Mouse (Mus musculus): ENCODE results near the gene Gm3685. TPM values are rescaled to one million over a fixed set of nuclear protein-coding genes. Genes with fewer than 3 reads are reported as not detected.
"Not testable (repeated sequence)": the region's sequence is repeated elsewhere in the genome, so short reads cannot be mapped to it uniquely, and the experiment has no call there.

Gm3685 gene
- not detected in 2 replicates for polyA plus RNA-seq (2012; ENCODE audit: insufficient read depth, low replicate concordance)

DNA sequence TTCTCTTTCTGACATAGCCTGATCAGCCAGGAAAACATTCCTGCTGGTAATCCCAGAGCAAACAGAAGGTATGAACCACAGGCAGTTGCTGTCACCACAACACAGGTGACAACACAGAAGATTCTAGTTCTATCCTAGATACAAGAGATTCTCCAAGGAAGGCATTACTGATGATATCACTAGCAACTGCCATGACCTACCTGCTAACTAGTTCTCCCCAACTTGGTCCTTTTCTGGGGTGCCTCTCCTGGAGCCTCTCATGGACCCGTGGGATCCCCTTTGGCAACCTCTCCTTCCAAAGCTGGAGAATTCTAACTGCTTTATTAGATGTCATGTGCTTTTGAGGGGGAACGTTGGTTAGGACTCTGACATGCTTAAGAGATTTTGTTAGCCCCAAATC is at the start of gene Gm3685:
Gm3685 (minus strand) TSS at position 101 of the 400 bp plus-strand sequence.
- not testable (repeated sequence) for H3K27me3 ChIP-seq (replicated peaks); H3K4me3 ChIP-seq (replicated peaks); H3K36me3 ChIP-seq (replicated peaks; ENCODE audit: low read length); H3K9me3 ChIP-seq; H3K4me1 ChIP-seq

DNA sequence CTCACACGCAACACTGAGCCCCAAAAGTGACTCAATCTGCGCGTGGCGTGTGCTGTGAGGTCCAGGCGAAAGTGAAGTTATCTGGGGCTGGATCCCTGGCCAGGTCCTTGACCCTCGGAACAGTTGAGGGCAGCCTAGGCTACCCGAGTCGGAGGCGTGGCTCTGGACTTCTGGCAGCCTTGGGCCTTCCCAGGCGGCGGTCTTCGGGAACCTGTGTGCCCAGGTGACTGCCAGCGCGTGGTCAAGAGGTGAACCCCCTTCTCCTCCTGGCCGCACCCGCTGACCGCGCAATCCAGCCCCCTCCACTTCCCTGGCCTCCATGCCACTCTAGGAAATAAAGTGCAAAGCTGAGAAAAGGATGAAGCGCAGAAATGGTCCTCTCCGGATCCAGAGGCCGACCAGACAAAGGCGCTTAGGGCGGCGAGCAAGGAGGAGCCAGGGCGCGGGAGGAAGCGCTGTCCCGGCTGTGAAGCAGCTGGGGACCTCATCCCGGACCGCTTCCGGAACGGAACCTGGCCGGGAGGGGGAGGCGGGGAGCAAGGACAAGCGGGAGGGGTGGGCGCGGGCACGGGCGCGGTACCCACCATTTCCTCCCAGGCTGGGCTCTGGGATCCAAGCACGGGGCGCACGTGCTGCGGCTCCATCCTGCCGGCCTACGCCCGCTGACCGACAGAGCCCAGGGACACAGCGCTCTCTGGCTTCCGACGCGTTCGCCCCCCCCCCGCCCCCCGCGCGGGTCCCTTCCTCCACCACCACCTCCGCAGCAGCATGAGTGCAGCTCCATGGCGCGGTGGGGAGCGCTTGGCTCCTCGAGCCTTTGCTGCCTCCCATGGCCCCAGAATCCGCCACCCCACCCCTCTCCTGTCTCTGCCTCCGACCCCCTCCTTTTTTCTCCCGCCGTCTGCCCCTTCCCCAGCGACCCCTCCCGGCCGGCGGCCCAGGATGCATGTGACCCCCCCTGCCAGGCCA is 17.7 kb downstream of the Gm3685 start, which contains the start of gene Gm10406:
Gm10406 (minus strand) TSS at position 669 of the 969 bp plus-strand sequence.
- not testable (repeated sequence) for H3K9me3 ChIP-seq; H3K4me1 ChIP-seq; H3K27me3 ChIP-seq (replicated peaks); H3K36me3 ChIP-seq (replicated peaks; ENCODE audit: low read length); H3K4me3 ChIP-seq (replicated peaks)

DNA sequence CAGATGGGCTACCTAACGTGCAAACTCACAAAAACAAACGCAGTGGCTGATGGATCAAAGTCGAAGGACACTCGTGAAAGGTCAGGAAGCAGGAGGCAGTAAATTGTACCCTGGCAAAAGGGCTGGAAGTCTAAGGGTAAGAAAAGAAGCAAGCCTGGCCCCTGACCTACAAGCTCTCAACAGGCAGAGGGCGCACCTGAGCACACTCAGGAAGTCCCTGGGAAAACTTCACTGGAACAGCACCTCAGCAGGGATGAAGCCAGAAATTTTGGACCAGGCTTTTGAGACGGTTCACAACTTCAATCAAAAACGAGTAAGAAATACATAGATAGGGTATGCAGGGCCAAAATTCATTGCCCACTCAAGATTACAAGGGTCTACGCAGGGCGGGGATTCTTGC is 18.5 kb downstream of the Gm3685 start:
- not testable (repeated sequence) for H3K4me1 ChIP-seq; H3K36me3 ChIP-seq (replicated peaks; ENCODE audit: low read length); H3K9me3 ChIP-seq; H3K4me3 ChIP-seq (replicated peaks); H3K27me3 ChIP-seq (replicated peaks)

Other genes starting within 250 kb of the Gm3685 start
- not detected in 2 replicates for gene Gm3642, start 204.7 kb downstream of the Gm3685 start, polyA plus RNA-seq (2012; ENCODE audit: insufficient read depth, low replicate concordance)
- gene Gm3667, start 155.0 kb downstream of the Gm3685 start, polyA plus RNA-seq (2012; ENCODE audit: insufficient read depth, low replicate concordance): not detected in 2 replicates
- gene Gm6356, start 71.2 kb downstream of the Gm3685 start, polyA plus RNA-seq (2012; ENCODE audit: insufficient read depth, low replicate concordance): not detected in 2 replicates
- gene Gm10406, start 17.5 kb downstream of the Gm3685 start, polyA plus RNA-seq (2012; ENCODE audit: insufficient read depth, low replicate concordance): not detected in 2 replicates
- gene Gm3696, start 55.7 kb upstream of the Gm3685 start, polyA plus RNA-seq (2012; ENCODE audit: insufficient read depth, low replicate concordance): not detected in 2 replicates
- not detected in 2 replicates for gene Gm6676, start 80.4 kb upstream of the Gm3685 start, polyA plus RNA-seq (2012; ENCODE audit: insufficient read depth, low replicate concordance)
- not detected in 2 replicates for gene Gm3512, start 129.6 kb upstream of the Gm3685 start, polyA plus RNA-seq (2012; ENCODE audit: insufficient read depth, low replicate concordance)
- gene Gm16434, start 149.6 kb upstream of the Gm3685 start, polyA plus RNA-seq (2012; ENCODE audit: insufficient read depth, low replicate concordance): not detected in 2 replicates
- not detected in 2 replicates for gene Gm3727, start 219.7 kb upstream of the Gm3685 start, polyA plus RNA-seq (2012; ENCODE audit: insufficient read depth, low replicate concordance)

All from megakaryocyte, embryonic 14.5 days (primary cell).